Mouse (Mus musculus) A20 (cell line): ENCODE measurements around the gene Nrg3.
"Not testable (repeated sequence)": the region's sequence is repeated elsewhere in the genome, so short reads cannot be mapped to it uniquely, and the experiment has no call there.

ENCODE experiments used
- DNase-seq: peaks from one replicate; pipeline ENCODE4 v3.0.0-alpha.2; 2011; ENCODE audit warnings: low read depth, low spot score

Gene Nrg3

GRCm38 (mm10) chr14:38628862-38629619 lies 843.8 kb downstream of the Nrg3 start:
- DNase-seq, result no peak

- DNase-seq, result no peak
Measured at GRCm38 (mm10) chr14:38616969-38617368, 855.9 kb downstream of the Nrg3 start.

DNA sequence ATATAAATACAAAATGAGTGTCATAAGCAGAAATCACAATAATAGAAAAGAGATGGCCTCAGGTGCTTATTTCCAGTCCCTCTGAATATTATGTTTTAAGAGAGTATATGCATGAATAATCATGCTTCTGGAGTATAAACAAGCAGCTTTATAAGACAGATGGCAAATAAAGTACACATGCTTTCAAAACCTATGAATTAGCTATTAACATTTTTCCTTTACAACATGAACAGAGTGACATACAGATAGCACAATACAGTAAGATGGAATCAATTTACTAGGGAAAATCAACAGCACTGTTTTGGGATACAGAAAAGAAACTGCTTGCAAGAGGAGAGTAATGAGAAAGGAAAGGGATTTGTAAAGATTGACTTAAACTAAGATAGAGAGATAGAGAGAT lies 875.2 kb downstream of the Nrg3 start:
- no peak for DNase-seq

- no peak for DNase-seq
Measured at GRCm38 (mm10) chr14:38594297-38594696, 878.6 kb downstream of the Nrg3 start.

DNA sequence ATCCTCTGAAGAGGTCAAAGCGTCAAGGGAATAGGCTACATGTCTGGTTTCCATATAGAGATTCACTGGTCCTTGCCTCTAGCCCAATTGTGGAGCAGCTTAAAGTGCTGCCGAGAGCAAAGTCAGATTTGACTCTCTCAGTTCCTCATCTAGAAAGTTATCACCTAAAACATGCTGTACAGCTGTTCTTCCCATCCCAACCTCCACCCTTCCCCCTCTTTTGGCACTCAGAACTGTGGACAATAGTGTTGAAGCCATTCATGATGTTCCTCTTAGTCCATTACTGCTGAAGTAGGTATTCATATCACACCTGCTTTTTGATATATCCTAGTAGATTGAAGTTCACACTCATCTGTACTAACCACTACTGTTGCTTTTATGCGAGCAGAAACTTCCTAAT lies 896.1 kb downstream of the Nrg3 start:
- DNase-seq, result no peak

- DNase-seq, result no peak
Measured at GRCm38 (mm10) chr14:38568184-38568583, 904.7 kb downstream of the Nrg3 start.

DNA sequence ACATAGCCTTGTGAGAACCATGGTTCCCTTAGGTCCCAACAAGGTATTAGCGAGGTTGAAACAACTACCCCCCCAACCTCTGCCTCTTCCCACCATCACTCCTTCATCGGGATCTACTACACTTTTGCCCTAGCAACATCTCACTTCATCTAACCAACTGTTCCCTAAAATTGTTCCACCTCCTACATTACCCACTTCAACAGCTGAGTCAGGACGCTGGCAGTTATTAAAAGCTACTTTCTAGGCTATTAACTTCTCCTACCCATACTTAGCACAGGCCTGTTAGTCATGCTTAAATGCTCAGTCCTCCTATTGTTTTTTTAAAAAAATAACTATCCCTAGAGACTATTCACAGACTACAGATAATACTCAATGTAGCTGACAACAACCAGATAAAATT lies 906.7 kb downstream of the Nrg3 start:
- no peak for DNase-seq

GRCm38 (mm10) chr14:38554636-38555035 lies 918.3 kb downstream of the Nrg3 start:
- no peak for DNase-seq

GRCm38 (mm10) chr14:38547257-38547656 lies 925.6 kb downstream of the Nrg3 start:
- no peak for DNase-seq

DNA sequence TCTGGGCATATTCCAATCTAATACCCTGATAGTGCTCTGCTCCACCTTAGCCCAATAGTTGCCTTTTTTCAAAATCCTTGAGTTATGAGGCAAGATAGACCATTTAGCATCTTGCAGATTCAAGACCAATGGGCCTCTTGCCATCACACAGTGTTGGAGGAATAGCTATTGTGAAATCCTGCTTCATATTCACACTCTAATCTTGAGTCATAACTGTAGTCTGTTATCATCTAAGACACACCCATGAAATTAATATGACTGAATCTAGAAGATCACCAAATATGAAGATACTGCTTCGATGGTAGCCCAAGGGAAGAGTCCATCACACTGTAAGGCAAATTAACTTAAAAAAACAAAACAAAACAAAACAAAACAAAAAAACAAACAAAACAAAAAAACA lies 937.7 kb downstream of the Nrg3 start:
- DNase-seq, result no peak

- DNase-seq, result no peak
Measured at GRCm38 (mm10) chr14:38533495-38533894, 939.4 kb downstream of the Nrg3 start.

DNA sequence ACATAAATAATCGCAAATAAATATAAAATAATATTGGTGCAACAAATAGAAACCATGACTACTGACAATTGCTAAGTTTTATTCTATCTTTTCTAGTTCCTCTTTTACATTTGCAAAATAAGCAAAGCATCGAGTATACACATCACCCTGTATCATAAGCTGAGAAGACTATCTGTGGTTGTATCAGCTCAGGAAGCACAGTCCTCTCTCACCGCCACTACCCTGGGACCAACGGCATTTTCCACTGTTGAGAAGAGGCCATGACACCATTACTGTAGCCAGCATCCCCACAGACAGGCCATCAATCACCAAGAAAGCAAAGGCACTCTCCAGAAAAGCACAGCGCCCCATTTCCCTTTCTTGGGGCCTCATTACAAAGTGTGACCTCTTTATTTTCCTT lies 956.7 kb downstream of the Nrg3 start:
- DNase-seq, result no peak

- DNase-seq, result no peak
Measured at GRCm38 (mm10) chr14:38509016-38509415, 963.9 kb downstream of the Nrg3 start.

DNA sequence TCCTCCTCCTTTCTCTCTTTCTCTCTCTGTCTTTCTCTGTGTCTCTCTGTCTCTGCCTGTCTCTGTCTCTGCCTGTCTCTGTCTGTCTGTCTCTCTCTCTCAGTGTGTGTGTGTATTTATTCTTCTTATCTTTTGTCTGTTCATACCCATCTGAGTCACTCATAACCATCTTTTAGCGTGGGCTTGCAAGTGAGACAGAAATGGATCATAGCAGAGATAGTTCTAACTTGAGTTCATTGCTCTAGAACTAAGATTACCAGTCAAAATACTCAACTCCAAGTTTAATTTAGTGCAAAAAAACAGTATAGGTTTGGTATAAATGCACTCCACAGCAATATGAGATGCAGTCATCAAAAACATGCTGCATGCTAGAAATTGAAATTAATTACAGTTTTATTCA lies 977.9 kb downstream of the Nrg3 start:
- DNase-seq, result no peak

DNA sequence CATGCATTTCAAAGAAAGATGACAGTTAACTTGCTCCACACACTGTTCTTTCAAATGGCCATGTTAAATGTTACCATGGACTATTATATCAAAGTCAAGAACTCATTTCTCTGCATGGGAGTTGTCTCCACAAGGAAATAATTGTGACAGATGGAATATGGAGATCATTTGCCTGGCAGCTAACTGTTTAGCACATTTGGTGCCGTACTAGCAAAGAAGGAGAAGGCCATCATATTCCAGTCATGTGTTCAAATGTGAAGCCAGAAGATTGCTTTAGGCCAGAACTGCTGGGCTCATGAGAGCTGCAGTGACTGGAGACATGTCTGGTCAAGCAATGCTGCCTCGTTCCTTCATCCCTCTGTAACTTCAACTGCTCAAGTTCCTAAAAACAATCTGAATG lies 1025.8 kb downstream of the Nrg3 start:
- DNase-seq, result no peak

GRCm38 (mm10) chr14:38444788-38445187 lies 1028.1 kb downstream of the Nrg3 start:
- DNase-seq, result no peak

GRCm38 (mm10) chr14:38433793-38434589 lies 1038.9 kb downstream of the Nrg3 start:
- DNase-seq, result no peak

GRCm38 (mm10) chr14:38374660-38375059 lies 1098.2 kb downstream of the Nrg3 start:
- DNase-seq, result no peak

DNA sequence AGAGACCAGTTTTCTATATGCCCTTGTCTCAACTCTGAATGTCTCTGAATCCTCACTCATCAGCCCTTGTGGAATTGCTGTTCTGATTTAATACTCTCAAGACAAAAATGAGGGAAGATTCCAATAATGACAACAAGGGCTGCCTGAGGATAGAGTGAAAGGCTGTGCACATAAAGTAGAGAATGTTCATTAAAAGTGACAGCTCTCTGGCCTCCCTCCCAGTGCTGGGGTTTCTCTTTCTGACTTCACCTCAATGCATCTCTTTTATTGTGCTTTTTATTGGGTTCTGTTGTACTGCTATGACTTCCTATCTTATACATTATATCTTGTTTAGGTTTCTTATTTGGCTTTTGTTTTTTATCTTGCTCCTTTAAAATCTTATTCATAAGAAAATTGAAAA lies 1131.9 kb downstream of the Nrg3 start:
- DNase-seq, result no peak

- DNase-seq, result not testable (repeated sequence)
Measured at GRCm38 (mm10) chr14:38322841-38323240, 1150.0 kb downstream of the Nrg3 start.

- no peak for DNase-seq
Measured at GRCm38 (mm10) chr14:38320619-38321340, 1152.1 kb downstream of the Nrg3 start.
